Mouse (Mus musculus) hindbrain, embryonic 13.5 days (tissue): Measurements from ENCODE around the gene Tpd52l1. TPM values are rescaled to one million over a fixed set of nuclear protein-coding genes. Genes with fewer than 3 reads are reported as not detected.
A peak's percentile ranks its signal among the peaks of the same experiment; 100 is the strongest.

ENCODE experiments used
- ATAC-seq: fragments of 200-750 bp; cut with Nextera tagmentation; 2 replicates; pipeline ENCODE4 v1.8.0; 2017; ENCODE audit warnings: moderate TSS enrichment; ENCODE audit not compliant: low FRiP score
- H3K27ac ChIP-seq: fragments of 300-500 bp; sonication (generic); 2 replicates; pipeline ENCODE4 v1.5.1; 2015; ENCODE audit warnings: inconsistent platforms, mild to moderate bottlenecking, moderate library complexity
- H3K27me3 ChIP-seq: fragments of 300-500 bp; sonication (generic); 2 replicates; pipeline ENCODE4 v1.6.1; 2015; ENCODE audit warnings: mild to moderate bottlenecking, inconsistent platforms
- H3K36me3 ChIP-seq: fragments of 300-500 bp; sonication (generic); 2 replicates; pipeline ENCODE4 v1.6.1; 2015; ENCODE audit warnings: mild to moderate bottlenecking, inconsistent platforms
- H3K4me1 ChIP-seq: fragments of 300-500 bp; sonication (generic); replicated peaks from 2 replicates; pipeline ENCODE4 v1.6.1; 2015; ENCODE audit warnings: inconsistent platforms
- H3K4me2 ChIP-seq: fragments of 300-500 bp; sonication (generic); 2 replicates; pipeline ENCODE4 v1.6.1; 2015; ENCODE audit warnings: inconsistent platforms, mild to moderate bottlenecking, moderate library complexity
- H3K4me3 ChIP-seq: fragments of 300-500 bp; sonication (generic); 2 replicates; pipeline ENCODE4 v1.5.1; 2015; ENCODE audit warnings: mild to moderate bottlenecking, inconsistent platforms
- H3K9ac ChIP-seq: fragments of 300-500 bp; sonication (generic); 2 replicates; pipeline ENCODE4 v1.6.1; 2015; ENCODE audit warnings: mild to moderate bottlenecking, inconsistent platforms
- H3K9me3 ChIP-seq: fragments of 300-500 bp; sonication (generic); 2 replicates; pipeline ENCODE4 v1.6.1; 2016; ENCODE audit warnings: inconsistent platforms
- WGBS: fragments of 180-500 bp; shearing (Covaris S2); methylation state at CpG from one replicate; pipeline ENCODE4 v1.1.7; 2015; 5-methylcytosine and 5-hydroxymethylcytosine counted together
- polyA plus RNA-seq: library from polyadenylated mRNA; unstranded; fragments of >200 nt; fragmentation: Nextera tagmentation; extraction: Ambion mirVana; gene quantifications from 2 replicates; pipeline ENCODE4 v1.2.1, GENCODE M21; 2015

Gene Tpd52l1
- polyA plus RNA-seq, 1 experiment from 2014 or later: 33.9 TPM

GRCm38 (mm10) chr10:31330286-31330962 lies 115.3 kb downstream of the Tpd52l1 start:
- Histone ChIP-seq H3K27ac (no peak overlapping the region), H3K9me3 (no peaks in the 10 kb centered on the region), H3K4me3 (no peak overlapping the region), H3K27me3 (no peaks in the 10 kb centered on the region), H3K9ac (no peak overlapping the region), H3K4me2 (no peak overlapping the region), H3K36me3 (peaks cover 17% of the 10 kb centered on the region), H3K4me1 (0 out of 2 replicates have a peak, but pooled peaks cover 3% of the 10 kb centered on the region)
- no peak for ATAC-seq
- 93% methylated on average over 3 of the region's 3 CpGs for WGBS

DNA sequence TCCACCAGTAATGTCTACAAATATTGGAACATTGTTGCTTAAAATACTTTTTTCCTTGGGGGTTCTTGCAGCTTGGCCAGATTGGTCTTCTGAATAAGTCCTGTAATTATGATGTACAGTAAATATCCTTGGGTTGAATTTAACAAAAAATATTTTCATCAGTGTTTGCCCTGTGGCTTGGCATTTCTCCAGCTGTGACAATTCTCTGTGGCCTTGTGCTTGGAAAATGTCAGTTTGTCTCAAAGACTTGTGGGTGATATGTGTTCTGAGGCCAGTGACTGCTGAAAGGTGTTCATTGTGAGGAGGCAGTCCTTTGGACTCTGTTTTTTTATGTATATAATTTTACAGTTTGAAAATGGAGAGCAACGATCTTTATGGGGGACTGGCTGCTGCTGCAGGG lies 116.3 kb downstream of the Tpd52l1 start:
- peaks cover 17% of the 10 kb centered on the region for H3K36me3 ChIP-seq
- no peak overlapping the region for H3K4me3 ChIP-seq
- no peak for ATAC-seq
- no peaks in the 10 kb centered on the region for H3K27me3 ChIP-seq
- H3K9ac ChIP-seq: no peak overlapping the region
- H3K9me3 ChIP-seq: no peaks in the 10 kb centered on the region
- H3K4me2 ChIP-seq: no peak overlapping the region
- no peak overlapping the region for H3K27ac ChIP-seq
- 0 out of 2 replicates have a peak, but pooled peaks cover 3% of the 10 kb centered on the region for H3K4me1 ChIP-seq
- WGBS: 83% methylated on average over 1 of the region's 1 CpGs

- no peaks in the 10 kb centered on the region for H3K27me3 ChIP-seq
- H3K4me1 ChIP-seq: peaks cover 10% of the 10 kb centered on the region
- H3K4me3 ChIP-seq: no peak overlapping the region
- 91% methylated on average over 5 of the region's 5 CpGs for WGBS
- no peak for ATAC-seq
- H3K36me3 ChIP-seq: peaks cover 30% of the 10 kb centered on the region
- no peak overlapping the region for H3K9ac ChIP-seq
- no peak overlapping the region for H3K27ac ChIP-seq
- H3K4me2 ChIP-seq: no peak overlapping the region
- H3K9me3 ChIP-seq: no peaks in the 10 kb centered on the region
Observed at GRCm38 (mm10) chr10:31318491-31318890, 127.3 kb downstream of the Tpd52l1 start.

GRCm38 (mm10) chr10:31312865-31313848 lies 132.6 kb downstream of the Tpd52l1 start, which contains the start of gene Hddc2:
Gene Hddc2, plus strand, starts transcription at chr10:31313383.
- Histone ChIP-seq H3K4me3 (peak within 1 kb of the TSS; percentile 70), H3K4me2 (peak within 1 kb of the TSS; percentile 65), H3K27me3 (no peaks in the 10 kb centered on the region), H3K36me3 (peaks cover 16% of the 10 kb centered on the region), H3K9me3 (no peaks in the 10 kb centered on the region), H3K9ac (peak within 1 kb of the TSS; percentile 81), H3K27ac (peak within 1 kb of the TSS; percentile 88), H3K4me1 (peaks cover 10% of the 10 kb centered on the region)
- 4% methylated on average over 40 of the region's 44 CpGs for WGBS
- peak; percentile 98 for ATAC-seq

GRCm38 (mm10) chr10:31307024-31307598 lies 138.6 kb downstream of the Tpd52l1 start:
- Histone ChIP-seq H3K4me2 (no peak overlapping the region), H3K4me1 (no peaks in the 10 kb centered on the region), H3K9me3 (no peaks in the 10 kb centered on the region), H3K36me3 (no peaks in the 10 kb centered on the region), H3K27ac (no peak overlapping the region), H3K9ac (no peak overlapping the region), H3K4me3 (no peak overlapping the region), H3K27me3 (no peaks in the 10 kb centered on the region)
- WGBS: 37% methylated on average over 1 of the region's 1 CpGs
- no peak for ATAC-seq

GRCm38 (mm10) chr10:31303446-31303845 lies 142.3 kb downstream of the Tpd52l1 start:
- no peak overlapping the region for H3K4me3 ChIP-seq
- H3K27ac ChIP-seq: no peak overlapping the region
- no peaks in the 10 kb centered on the region for H3K4me1 ChIP-seq
- no peaks in the 10 kb centered on the region for H3K36me3 ChIP-seq
- WGBS: 98% methylated on average over 2 of the region's 2 CpGs
- ATAC-seq: no peak
- no peaks in the 10 kb centered on the region for H3K9me3 ChIP-seq
- no peak overlapping the region for H3K4me2 ChIP-seq
- no peak overlapping the region for H3K9ac ChIP-seq
- no peaks in the 10 kb centered on the region for H3K27me3 ChIP-seq

DNA sequence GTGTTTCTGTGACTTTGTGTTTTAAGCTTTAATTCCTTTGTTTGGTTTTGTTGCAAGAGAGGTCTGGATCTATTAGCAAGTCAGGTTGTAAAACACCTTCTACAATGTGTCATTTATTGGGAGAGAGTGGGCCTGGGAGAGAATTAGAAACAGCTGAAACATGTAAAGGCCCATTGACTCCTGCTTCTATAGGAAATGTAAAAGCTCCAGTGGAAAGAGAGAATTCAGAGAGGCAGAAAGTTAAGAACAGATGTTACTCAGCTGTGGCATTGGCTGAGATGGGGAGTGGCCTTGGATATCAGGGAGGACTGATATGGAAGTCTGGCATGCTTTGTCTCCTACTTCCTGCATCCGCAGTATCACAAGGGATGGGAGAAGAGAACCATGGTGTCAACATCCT lies 145.5 kb downstream of the Tpd52l1 start:
- Histone ChIP-seq H3K4me1 (no peaks in the 10 kb centered on the region), H3K27me3 (no peaks in the 10 kb centered on the region), H3K9ac (no peak overlapping the region), H3K4me3 (no peak overlapping the region), H3K9me3 (no peaks in the 10 kb centered on the region), H3K4me2 (no peak overlapping the region), H3K36me3 (no peaks in the 10 kb centered on the region), H3K27ac (no peak overlapping the region)
- 71% methylated on average over 1 of the region's 1 CpGs for WGBS
- no peak for ATAC-seq

- Histone ChIP-seq H3K4me2 (no peak overlapping the region), H3K27me3 (no peaks in the 10 kb centered on the region), H3K27ac (no peak overlapping the region), H3K4me1 (no peaks in the 10 kb centered on the region), H3K4me3 (no peak overlapping the region), H3K9ac (no peak overlapping the region), H3K36me3 (no peaks in the 10 kb centered on the region), H3K9me3 (no peaks in the 10 kb centered on the region)
- peak; percentile 66; the same call in 1 of the 2 replicates for ATAC-seq
- 48% methylated on average over 6 of the region's 6 CpGs for WGBS
Observed at GRCm38 (mm10) chr10:31298921-31299574, 146.7 kb downstream of the Tpd52l1 start.

DNA sequence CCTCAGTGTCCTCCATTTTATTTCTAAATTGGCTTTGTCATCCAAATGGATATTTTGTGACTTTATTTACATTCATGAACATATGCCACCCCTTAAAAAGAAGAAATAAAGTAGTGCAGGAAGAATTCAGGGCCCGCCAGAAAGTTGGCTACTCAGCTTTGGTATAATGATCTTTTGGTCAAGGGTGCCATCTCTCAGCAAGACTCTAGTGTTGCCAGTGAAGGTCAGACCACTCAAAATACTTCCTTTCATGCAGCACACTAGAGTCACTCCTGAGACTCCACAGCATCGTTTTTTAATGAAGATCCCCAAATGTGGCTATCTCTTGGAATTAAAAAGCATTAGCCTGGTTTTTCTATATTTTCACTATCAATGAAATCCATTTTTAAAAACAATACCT lies 147.5 kb downstream of the Tpd52l1 start:
- ATAC-seq: no peak
- no peaks in the 10 kb centered on the region for H3K27me3 ChIP-seq
- H3K36me3 ChIP-seq: no peaks in the 10 kb centered on the region
- no peak overlapping the region for H3K9ac ChIP-seq
- H3K4me3 ChIP-seq: no peak overlapping the region
- no peak overlapping the region for H3K27ac ChIP-seq
- H3K4me2 ChIP-seq: no peak overlapping the region
- no peaks in the 10 kb centered on the region for H3K4me1 ChIP-seq
- H3K9me3 ChIP-seq: no peaks in the 10 kb centered on the region
- WGBS: 73% methylated on average over 2 of the region's 2 CpGs

- Histone ChIP-seq H3K9ac (no peak overlapping the region), H3K4me2 (no peak overlapping the region), H3K36me3 (no peaks in the 10 kb centered on the region), H3K27ac (no peak overlapping the region), H3K27me3 (no peaks in the 10 kb centered on the region), H3K4me1 (no peaks in the 10 kb centered on the region), H3K4me3 (no peak overlapping the region), H3K9me3 (no peaks in the 10 kb centered on the region)
- WGBS: 75% methylated on average over 4 of the region's 4 CpGs
- no peak for ATAC-seq
Observed at GRCm38 (mm10) chr10:31297106-31297505, 148.7 kb downstream of the Tpd52l1 start.

GRCm38 (mm10) chr10:31296458-31296857 lies 149.3 kb downstream of the Tpd52l1 start:
- H3K9me3 ChIP-seq: no peaks in the 10 kb centered on the region
- no peaks in the 10 kb centered on the region for H3K27me3 ChIP-seq
- WGBS: 27% methylated on average over 1 of the region's 1 CpGs
- no peak overlapping the region for H3K4me2 ChIP-seq
- H3K36me3 ChIP-seq: no peaks in the 10 kb centered on the region
- no peak for ATAC-seq
- H3K27ac ChIP-seq: no peak overlapping the region
- no peaks in the 10 kb centered on the region for H3K4me1 ChIP-seq
- H3K4me3 ChIP-seq: no peak overlapping the region
- no peak overlapping the region for H3K9ac ChIP-seq

- Histone ChIP-seq H3K9me3 (no peaks in the 10 kb centered on the region), H3K4me3 (no peak overlapping the region), H3K9ac (no peak overlapping the region), H3K36me3 (no peaks in the 10 kb centered on the region), H3K27me3 (no peaks in the 10 kb centered on the region), H3K4me2 (no peak overlapping the region), H3K27ac (no peak overlapping the region), H3K4me1 (no peaks in the 10 kb centered on the region)
- WGBS: 40% methylated on average over 5 of the region's 5 CpGs
- ATAC-seq: 0 out of 2 replicates have a peak, but pooled peaks have one; percentile 46
Observed at GRCm38 (mm10) chr10:31295705-31296104, 150.1 kb downstream of the Tpd52l1 start.
